Mouse (Mus musculus) liver, embryonic 16.5 days (tissue): ENCODE data around the gene Gm11733. TPM values are rescaled to one million over a fixed set of nuclear protein-coding genes. Genes with fewer than 3 reads are reported as not detected.
A peak's percentile ranks its signal among the peaks of the same experiment; 100 is the strongest.

Experiments used
- ATAC-seq: fragments of 200-750 bp; cut with Nextera tagmentation; 2 replicates; pipeline ENCODE4 v1.8.0; 2017; ENCODE audit warnings: low read depth, mild to moderate bottlenecking, moderate number of reproducible peaks, moderate library complexity
- H3K27ac ChIP-seq: fragments of 300-500 bp; sonication (generic); 2 replicates; pipeline ENCODE4 v1.5.1; 2014; ENCODE audit warnings: mild to moderate bottlenecking, low read length
- H3K27me3 ChIP-seq: fragments of 300-500 bp; sonication (generic); 2 replicates; pipeline ENCODE4 v1.6.1; 2014; ENCODE audit warnings: low read depth, low read length, mixed read lengths; ENCODE audit not compliant: control insufficient read depth, insufficient read depth
- H3K36me3 ChIP-seq: fragments of 300-500 bp; sonication (generic); 2 replicates; pipeline ENCODE4 v1.6.1; 2014; ENCODE audit warnings: mild to moderate bottlenecking; ENCODE audit not compliant: control insufficient read depth, insufficient read depth
- H3K4me1 ChIP-seq: fragments of 300-500 bp; sonication (generic); 2 replicates; pipeline ENCODE4 v1.6.1; 2014; ENCODE audit warnings: low read depth, low read length, mixed read lengths; ENCODE audit not compliant: control insufficient read depth
- H3K4me2 ChIP-seq: fragments of 300-500 bp; sonication (generic); 2 replicates; pipeline ENCODE4 v1.6.1; 2014; ENCODE audit warnings: low read depth, low read length, mixed read lengths
- H3K4me3 ChIP-seq: fragments of 300-500 bp; sonication (generic); 2 replicates; pipeline ENCODE4 v1.5.1; 2014; ENCODE audit warnings: low read depth, mild to moderate bottlenecking, low read length
- H3K9ac ChIP-seq: fragments of 300-500 bp; sonication (generic); 2 replicates; pipeline ENCODE4 v1.6.1; 2014; ENCODE audit warnings: low read depth, low read length
- H3K9me3 ChIP-seq: fragments of 300-500 bp; sonication (generic); replicated peaks from 2 replicates; pipeline ENCODE4 v1.6.1; 2016; ENCODE audit warnings: low read length; ENCODE audit not compliant: control insufficient read depth
- WGBS: fragments of 180-500 bp; shearing (Covaris S2); extraction: QIAGEN DNeasy Blood & Tissue Kit; methylation state at CpG from one replicate; pipeline ENCODE4 v1.1.7; 2014; ENCODE audit not compliant: insufficient replicate concordance; 5-methylcytosine and 5-hydroxymethylcytosine counted together
- polyA plus RNA-seq: library from polyadenylated mRNA; unstranded; fragments of >200 nt; fragmentation: Nextera tagmentation; extraction: Ambion mirVana; gene quantifications from 2 replicates; pipeline ENCODE4 v1.2.1, GENCODE M21; 2015

Gm11733 gene
- not detected in 2 replicates for polyA plus RNA-seq

- H3K27me3 ChIP-seq = peaks cover 7% of the 10 kb centered on the region; the same call in 1 of the 2 replicates
- no peaks in the 10 kb centered on the region for H3K4me1 ChIP-seq
- no peak within 1 kb of the TSS for H3K4me3 ChIP-seq
- H3K9me3 ChIP-seq = no peaks in the 10 kb centered on the region
- H3K27ac ChIP-seq = no peak within 1 kb of the TSS
- 31% methylated on average over 12 of the region's 12 CpGs for WGBS
- H3K36me3 ChIP-seq = no peaks in the 10 kb centered on the region
- H3K9ac ChIP-seq = no peak within 1 kb of the TSS
- peak within 1 kb of the TSS; percentile 10; the same call in 1 of the 2 replicates for H3K4me2 ChIP-seq
- ATAC-seq = no peak
These were observed at the start of gene Gm11733 for GRCm38 (mm10) chr11:117484198-117484597. Gene Gm11733 (plus strand): TSS chr11:117484368.

- H3K36me3 ChIP-seq = no peaks in the 10 kb centered on the region
- H3K9ac ChIP-seq = no peak overlapping the region
- H3K27me3 ChIP-seq = peaks cover 24% of the 10 kb centered on the region
- no peak overlapping the region for H3K27ac ChIP-seq
- no peak overlapping the region for H3K4me3 ChIP-seq
- 25% methylated on average over 22 of the region's 22 CpGs for WGBS
- H3K9me3 ChIP-seq = no peaks in the 10 kb centered on the region
- no peak for ATAC-seq
- H3K4me1 ChIP-seq = no peaks in the 10 kb centered on the region
- H3K4me2 ChIP-seq = no peak overlapping the region
These were observed 47.6 kb upstream of the Gm11733 start for GRCm38 (mm10) chr11:117436401-117437109.

- H3K4me1 ChIP-seq = no peaks in the 10 kb centered on the region
- H3K36me3 ChIP-seq = no peaks in the 10 kb centered on the region
- no peak for ATAC-seq
- H3K4me2 ChIP-seq = no peak overlapping the region
- WGBS = 37% methylated on average over 7 of the region's 7 CpGs
- H3K27me3 ChIP-seq = peaks cover 24% of the 10 kb centered on the region
- no peak overlapping the region for H3K9ac ChIP-seq
- no peak overlapping the region for H3K27ac ChIP-seq
- H3K9me3 ChIP-seq = no peaks in the 10 kb centered on the region
- no peak overlapping the region for H3K4me3 ChIP-seq
These were observed 47.1 kb upstream of the Gm11733 start for GRCm38 (mm10) chr11:117437110-117437490.

GRCm38 (mm10) chr11:117438363-117438762 is 45.8 kb upstream of the Gm11733 start:
- no peak for ATAC-seq
- no peaks in the 10 kb centered on the region for H3K36me3 ChIP-seq
- WGBS = 30% methylated on average over 6 of the region's 6 CpGs
- no peak overlapping the region for H3K4me3 ChIP-seq
- H3K4me2 ChIP-seq = no peak overlapping the region
- H3K9ac ChIP-seq = no peak overlapping the region
- H3K4me1 ChIP-seq = no peaks in the 10 kb centered on the region
- peaks cover 24% of the 10 kb centered on the region for H3K27me3 ChIP-seq
- H3K27ac ChIP-seq = no peak overlapping the region
- H3K9me3 ChIP-seq = no peaks in the 10 kb centered on the region

- 19% methylated on average over 22 of the region's 22 CpGs for WGBS
- H3K4me3 ChIP-seq = no peak overlapping the region
- H3K9ac ChIP-seq = no peak overlapping the region
These were observed 43.2 kb upstream of the Gm11733 start for GRCm38 (mm10) chr11:117440865-117441425.

GRCm38 (mm10) chr11:117444090-117444489 is 40.1 kb upstream of the Gm11733 start:
- Histone ChIP-seq H3K4me2 (no peak overlapping the region), H3K27me3 (peaks cover 10% of the 10 kb centered on the region), H3K9ac (no peak overlapping the region), H3K36me3 (no peaks in the 10 kb centered on the region), H3K4me1 (no peaks in the 10 kb centered on the region), H3K27ac (no peak overlapping the region), H3K4me3 (no peak overlapping the region), H3K9me3 (no peaks in the 10 kb centered on the region)
- WGBS = 53% methylated on average over 2 of the region's 2 CpGs
- no peak for ATAC-seq

More at GRCm38 (mm10) chr11:117440865-117441425, 43.2 kb upstream of the Gm11733 start:
- H3K4me1 ChIP-seq = no peaks in the 10 kb centered on the region
- no peak overlapping the region for H3K27ac ChIP-seq
- no peaks in the 10 kb centered on the region for H3K9me3 ChIP-seq
- H3K27me3 ChIP-seq = peaks cover 21% of the 10 kb centered on the region
- no peaks in the 10 kb centered on the region for H3K36me3 ChIP-seq
- no peak for ATAC-seq
- no peak overlapping the region for H3K4me2 ChIP-seq

- H3K4me2 ChIP-seq = no peak overlapping the region
- no peak overlapping the region for H3K9ac ChIP-seq
- no peak for ATAC-seq
- no peak overlapping the region for H3K4me3 ChIP-seq
- no peaks in the 10 kb centered on the region for H3K4me1 ChIP-seq
- no peaks in the 10 kb centered on the region for H3K36me3 ChIP-seq
- 50% methylated on average over 6 of the region's 6 CpGs for WGBS
- peaks cover 7% of the 10 kb centered on the region for H3K27me3 ChIP-seq
- H3K27ac ChIP-seq = no peak overlapping the region
- no peaks in the 10 kb centered on the region for H3K9me3 ChIP-seq
These were observed 38.5 kb upstream of the Gm11733 start for GRCm38 (mm10) chr11:117445707-117446106.

DNA sequence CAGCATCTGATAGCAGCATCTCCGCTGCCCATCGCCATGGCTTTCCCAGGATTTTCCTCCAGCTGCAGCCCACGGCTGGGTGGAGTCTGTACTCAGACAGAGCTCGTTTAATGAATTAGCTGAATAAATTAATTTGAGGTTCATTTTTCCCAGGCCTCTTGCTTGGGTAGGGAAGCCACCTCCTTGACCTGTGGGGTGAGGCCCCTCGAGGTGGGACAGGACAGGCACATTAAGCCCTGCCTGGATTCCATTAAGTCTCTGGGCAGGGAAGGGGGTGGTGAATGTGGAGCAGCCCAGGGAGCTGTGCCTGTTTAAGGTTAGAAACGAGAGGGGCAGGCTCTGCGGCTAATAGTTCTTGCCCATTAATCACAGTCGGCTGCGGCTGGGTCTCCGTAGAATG is 30.1 kb upstream of the Gm11733 start:
- no peak for ATAC-seq
- Histone ChIP-seq H3K27ac (no peak overlapping the region), H3K9me3 (no peaks in the 10 kb centered on the region), H3K9ac (no peak overlapping the region), H3K4me2 (no peak overlapping the region), H3K4me3 (no peak overlapping the region), H3K27me3 (peaks cover 8% of the 10 kb centered on the region), H3K4me1 (no peaks in the 10 kb centered on the region), H3K36me3 (no peaks in the 10 kb centered on the region)
- 32% methylated on average over 10 of the region's 10 CpGs for WGBS

- H3K4me2 ChIP-seq = no peak overlapping the region
- 4% methylated on average over 8 of the region's 8 CpGs for WGBS
- no peak overlapping the region for H3K9ac ChIP-seq
- no peaks in the 10 kb centered on the region for H3K9me3 ChIP-seq
- H3K36me3 ChIP-seq = no peaks in the 10 kb centered on the region
- no peak for ATAC-seq
- no peak overlapping the region for H3K4me3 ChIP-seq
- H3K4me1 ChIP-seq = no peaks in the 10 kb centered on the region
- H3K27me3 ChIP-seq = peaks cover 10% of the 10 kb centered on the region
- H3K27ac ChIP-seq = no peak overlapping the region
These were observed 25.0 kb upstream of the Gm11733 start for GRCm38 (mm10) chr11:117459148-117459547.
